Mouse (Mus musculus): ENCODE results near the gene Aagab.
A peak's percentile ranks its signal among the peaks of the same experiment; 100 is the strongest.

Aagab gene

DNA sequence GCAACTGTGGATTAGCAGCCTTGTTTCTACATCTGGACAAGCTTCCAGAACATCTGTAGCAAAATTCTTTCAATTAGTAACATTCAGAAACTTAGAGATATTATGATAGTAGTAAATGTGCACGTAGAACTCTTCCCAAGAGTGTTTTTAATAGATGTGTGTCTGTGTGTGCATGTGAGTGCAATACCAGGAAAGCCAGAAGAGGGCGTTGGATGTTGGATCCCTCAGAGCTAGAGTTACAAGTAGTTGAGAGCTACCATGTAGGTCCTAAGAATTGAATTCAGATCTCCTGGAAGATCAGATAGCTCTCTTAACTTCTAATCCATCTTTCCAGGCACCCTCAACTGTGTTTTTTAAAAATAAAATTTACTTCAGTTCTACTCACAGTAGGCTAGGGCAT is 4.1 kb downstream of the Aagab start:
- no peak for DNase-seq (ENCODE audit: low read depth in 1 of 2, low spot score in 2 of 2)

DNA sequence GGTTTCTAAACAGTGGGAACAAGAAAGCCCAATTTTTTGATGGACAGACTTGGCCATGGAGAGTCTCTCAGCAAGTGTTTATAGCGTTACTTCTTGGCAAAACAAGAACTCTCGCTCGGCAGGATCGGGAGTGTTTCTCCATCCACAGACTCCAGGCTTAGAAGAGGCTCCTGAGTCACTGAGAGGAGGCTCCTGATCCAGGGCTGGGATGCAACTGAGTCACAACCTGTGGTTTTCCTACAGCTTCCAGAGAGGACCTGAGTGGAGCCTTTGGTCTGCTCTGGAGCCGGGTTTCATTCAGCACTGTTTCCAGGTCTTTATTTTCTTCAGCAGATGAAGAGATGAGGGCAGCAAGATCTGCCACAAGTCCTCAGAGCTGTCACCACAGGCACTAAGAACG is 5.5 kb downstream of the Aagab start:
- DNase-seq (ENCODE audit: low read depth in 1 of 2, low spot score in 2 of 2): no peak

DNA sequence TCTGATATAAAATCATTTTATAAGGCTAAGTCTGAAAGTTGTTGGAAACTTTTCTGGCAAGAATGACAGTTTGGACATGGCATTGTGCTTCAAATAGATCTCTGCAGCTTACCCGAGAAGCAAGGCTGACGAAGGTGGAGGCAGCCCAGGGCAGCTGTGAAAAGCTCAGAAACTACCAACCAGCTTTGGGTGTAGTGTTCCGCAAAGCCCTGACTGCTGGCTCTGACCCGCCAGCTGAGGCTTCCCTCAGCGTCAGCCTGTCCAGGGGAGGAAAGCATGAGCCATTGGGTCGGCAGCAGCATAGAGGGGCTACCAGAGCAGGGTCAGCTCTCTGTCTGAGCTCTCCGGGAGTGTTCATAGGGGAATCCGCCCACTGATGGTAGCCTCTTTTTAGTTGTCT is 6.8 kb downstream of the Aagab start:
- DNase-seq (ENCODE audit: low read depth in 1 of 2, low spot score in 2 of 2): no peak

DNA sequence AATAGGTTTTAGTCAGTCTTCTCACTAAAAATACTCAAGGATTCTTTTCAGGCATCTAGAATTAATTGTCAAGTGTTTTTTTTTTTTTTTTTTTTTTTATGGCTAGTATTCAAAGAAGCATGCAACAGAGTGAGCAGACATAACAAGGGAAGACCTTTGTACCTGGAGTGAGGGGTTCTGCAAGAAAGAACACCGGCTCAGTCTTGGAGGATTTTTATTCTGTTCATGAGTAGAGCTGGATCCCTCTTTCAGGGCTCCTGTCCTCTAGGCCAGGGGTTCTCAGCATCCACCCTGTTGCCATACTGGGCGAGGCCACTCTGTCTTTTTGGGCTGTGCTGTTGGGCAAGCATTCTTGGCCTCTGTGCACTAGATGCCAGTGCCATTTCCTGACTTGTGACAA is 7.3 kb downstream of the Aagab start:
- DNase-seq (ENCODE audit: low read depth in 1 of 2, low spot score in 2 of 2): no peak

DNA sequence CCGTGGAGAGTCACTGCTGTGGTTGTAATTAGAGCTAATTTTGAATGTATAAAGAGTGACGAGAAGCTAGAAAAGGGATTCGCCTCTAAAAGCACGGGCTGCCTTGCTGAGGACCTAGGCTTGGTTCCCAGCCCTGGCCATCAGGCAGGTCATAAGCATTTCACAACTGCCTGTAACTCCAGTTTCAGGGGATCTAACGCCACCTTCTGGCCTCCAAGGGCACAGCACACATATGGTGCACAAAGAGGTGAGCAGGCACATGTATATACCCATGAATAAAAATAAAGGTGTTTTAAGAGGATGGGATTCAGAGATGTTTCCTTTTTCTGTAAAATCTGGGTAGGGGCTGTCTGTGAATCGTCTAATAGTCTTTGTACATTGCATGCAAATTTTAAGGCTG is 7.8 kb downstream of the Aagab start:
- DNase-seq (ENCODE audit: low read depth in 1 of 2, low spot score in 2 of 2): no peak

DNA sequence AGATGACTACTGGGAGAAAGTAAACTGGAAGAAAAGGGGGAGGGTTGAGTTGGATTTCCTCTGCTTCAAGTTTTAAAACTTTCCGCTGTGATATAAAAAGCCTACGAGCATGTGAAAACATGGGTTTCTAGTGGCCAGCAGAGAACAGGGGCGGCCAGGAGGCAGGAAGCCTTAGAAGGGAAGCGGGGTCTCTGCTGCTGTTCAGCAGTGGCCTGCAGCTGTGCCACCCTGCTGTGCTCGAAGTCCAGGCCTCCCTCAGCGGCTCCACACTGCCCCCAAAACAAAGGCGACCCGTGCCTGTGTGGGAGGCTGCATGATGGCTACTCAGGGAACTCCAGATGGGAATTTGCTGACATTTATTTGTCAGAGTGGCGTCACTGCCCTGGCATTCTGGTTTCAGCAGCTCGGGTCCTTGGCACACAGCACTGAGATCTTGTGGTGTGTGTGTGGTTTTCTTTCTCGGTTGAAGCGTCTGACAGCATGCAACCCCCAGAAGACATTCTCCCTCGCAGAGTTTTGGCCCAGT is 8.4 kb downstream of the Aagab start:
- DNase-seq (ENCODE audit: low read depth in 1 of 2, low spot score in 2 of 2): no peak

DNA sequence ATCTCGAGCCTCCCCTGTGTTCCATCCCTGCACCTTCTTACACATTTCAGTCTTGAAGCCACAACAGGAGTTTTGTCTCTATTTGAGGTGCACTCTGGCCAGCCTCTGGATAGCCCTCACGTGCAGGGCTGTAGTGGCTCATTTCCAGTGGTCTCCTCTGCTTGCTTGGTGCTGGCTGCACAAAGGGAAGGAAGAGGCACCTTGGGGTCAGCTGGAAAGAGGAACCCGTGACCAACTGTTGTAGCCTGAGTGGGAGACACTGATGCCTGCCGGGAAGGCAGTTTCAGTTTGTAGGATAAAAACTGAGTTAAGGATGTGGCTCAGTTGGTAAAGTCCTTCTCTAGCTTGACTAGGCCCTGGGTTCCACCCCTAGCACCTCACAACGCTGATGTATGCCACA is 9.5 kb downstream of the Aagab start:
- DNase-seq (ENCODE audit: low read depth in 1 of 2, low spot score in 2 of 2): no peak

DNA sequence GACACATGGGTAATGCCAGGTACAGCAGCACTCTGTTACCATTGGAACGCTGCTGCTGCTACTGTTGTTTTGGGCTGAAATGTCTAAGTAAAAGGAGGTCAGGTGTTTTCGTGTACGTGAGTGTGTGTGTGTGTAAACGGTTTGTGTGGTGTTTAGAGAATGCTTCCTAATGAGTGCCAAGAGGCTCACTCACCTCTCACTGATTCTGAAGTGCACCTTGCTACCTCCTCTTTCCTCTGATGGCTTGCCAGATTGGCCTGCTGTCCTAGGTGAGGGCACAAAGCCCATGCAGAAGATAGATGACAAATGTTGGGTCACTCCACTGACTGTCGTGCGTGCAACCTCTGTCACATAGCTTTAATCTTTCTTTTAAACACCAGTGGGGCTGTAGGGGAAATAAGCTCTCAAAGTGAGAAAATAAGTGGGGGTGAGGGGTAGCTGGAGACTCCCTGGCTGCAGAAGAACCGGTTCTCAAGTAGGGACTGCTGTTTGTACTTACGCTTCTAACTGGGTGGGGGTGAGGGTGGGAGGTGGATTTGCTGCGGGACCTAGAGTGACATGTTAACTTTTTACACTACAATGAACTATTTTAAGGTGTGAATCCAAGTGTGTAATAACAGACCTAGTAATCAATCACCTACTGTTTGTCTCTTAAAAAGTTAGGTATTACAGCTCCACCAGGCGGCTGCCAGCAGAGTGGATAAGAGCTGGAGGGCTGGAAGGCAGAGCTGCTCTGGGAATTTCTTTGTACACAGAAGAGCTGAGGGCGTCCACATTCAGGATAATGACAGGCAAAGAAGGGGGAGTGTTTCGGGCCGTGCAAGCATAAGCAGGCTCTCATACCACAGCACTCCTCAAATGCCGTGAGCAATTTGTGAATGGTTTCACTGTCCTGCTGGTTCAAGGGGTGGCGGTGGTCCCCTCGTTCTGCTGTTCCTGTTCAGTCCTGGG is 10.4 kb downstream of the Aagab start:
- DNase-seq (ENCODE audit: low read depth in 1 of 2, low spot score in 2 of 2): no peak

DNA sequence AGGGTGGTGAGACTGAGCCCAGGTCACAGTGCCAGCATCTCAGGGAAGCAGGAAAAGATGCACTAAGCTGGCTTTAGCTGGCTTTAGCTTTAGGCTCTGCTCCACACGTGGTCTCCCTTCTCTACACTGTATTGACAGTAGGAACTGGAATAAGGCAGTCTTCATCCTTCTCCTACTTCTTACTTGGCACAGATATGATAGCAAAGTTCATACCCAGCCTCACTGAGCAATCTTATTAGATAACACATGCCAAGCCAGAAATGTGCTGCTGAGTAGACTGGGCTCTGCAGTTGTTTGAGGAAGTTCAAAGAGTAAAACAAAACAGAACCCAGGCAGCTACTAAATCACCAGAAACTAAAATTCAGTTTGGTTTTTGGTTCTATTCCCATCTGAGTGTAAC is 11.1 kb downstream of the Aagab start:
- DNase-seq (ENCODE audit: low read depth in 1 of 2, low spot score in 2 of 2): no peak

DNA sequence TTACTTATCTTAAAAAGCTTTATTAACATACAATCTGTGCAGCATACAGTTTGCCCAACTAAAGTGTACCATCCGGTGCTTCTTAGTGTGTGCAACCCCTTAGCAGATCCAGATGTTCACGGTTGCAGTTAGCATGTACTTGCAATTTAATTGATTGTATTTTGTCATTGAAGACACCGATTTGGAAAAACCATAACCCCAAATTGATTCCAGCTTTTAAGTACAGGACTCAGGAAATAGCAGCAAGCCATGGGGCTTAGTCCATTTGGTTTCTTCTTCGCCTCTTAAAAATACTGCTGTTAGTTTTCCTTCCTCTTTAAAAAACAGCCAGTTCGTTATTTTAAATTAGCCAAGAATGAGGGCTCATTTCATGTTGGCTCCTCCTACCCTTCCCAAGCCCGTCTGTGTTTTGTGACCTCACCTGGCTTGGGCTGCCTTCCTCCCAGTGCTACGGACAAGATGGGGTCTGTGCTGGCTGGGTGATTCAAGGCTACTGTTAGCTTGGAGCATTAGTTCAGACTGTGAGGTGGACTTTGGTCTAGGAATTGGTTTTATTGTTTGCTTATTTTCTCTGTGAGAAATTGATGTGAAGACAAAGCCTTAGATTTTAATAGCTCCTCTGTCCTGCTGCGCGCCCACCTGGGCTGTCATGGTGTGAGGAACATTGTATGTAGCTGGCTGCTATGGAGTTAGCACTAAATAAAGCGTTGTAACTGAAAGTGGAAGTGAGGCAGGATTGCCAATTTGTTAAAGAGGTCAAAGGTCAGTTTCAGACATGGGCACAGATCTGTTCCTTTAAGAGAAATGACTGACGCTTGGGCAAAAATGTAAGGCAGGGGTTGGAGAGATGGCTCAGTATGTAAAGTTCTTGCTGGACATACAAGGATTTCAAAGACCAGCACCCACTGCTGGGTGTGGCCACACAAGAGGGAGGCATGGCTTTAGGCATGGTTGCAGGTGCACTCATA is 11.8 kb downstream of the Aagab start:
- no peak for DNase-seq (ENCODE audit: low read depth in 1 of 2, low spot score in 2 of 2)

DNA sequence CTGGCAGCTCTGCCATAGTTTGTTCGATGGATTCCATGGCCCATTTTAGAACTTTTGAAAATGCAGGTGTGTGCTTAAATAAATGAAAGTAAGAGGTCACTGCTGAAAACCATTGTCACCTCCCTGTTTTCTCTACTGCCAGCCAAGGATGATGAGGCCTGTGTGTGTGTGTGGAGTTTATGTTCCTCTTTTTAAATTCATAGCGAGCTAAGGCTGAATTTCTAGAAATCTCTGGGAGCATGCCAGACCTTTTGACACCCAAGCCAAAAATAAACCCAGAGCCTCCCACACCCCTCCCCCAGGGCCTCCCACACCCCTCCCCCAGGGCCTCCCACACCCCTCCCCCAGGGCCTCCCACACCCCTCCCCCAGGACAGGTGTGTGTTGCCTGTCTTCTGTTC is 15.5 kb downstream of the Aagab start:
- DNase-seq (ENCODE audit: low read depth in 1 of 2, low spot score in 2 of 2): no peak

DNA sequence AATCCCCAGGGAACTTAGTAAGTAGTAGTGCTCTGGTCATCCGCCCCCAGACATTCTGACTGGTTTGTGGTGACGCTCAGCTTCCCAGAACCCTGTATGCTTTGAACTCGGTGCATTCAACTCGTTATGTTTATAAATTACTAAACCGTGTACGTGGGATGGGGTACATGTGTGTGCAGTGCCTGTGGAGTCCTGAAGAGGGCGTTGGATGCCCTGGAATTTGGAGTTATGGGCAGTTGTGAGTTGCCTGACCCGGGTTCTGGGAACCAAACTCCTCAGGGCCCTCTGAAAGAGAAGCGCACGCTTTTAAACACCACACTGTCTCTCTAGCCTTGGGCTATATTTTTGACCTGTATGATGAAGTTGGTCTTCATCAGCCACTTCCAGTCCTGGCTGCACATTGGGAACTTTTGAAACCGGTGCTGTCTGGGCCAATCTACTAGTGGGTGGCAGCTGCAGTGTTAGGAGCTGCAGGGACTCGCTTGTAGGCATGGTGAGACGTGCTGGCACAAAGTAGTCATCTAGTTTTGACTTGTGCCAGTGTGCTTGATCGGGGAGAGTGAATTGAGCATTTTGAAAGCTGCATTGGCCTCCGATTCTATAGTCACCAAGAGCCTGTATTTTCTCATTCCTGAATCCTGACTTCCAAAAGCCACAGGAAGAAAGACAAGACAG is 21.6 kb downstream of the Aagab start:
- no peak for DNase-seq (ENCODE audit: low read depth in 1 of 2, low spot score in 2 of 2)

DNA sequence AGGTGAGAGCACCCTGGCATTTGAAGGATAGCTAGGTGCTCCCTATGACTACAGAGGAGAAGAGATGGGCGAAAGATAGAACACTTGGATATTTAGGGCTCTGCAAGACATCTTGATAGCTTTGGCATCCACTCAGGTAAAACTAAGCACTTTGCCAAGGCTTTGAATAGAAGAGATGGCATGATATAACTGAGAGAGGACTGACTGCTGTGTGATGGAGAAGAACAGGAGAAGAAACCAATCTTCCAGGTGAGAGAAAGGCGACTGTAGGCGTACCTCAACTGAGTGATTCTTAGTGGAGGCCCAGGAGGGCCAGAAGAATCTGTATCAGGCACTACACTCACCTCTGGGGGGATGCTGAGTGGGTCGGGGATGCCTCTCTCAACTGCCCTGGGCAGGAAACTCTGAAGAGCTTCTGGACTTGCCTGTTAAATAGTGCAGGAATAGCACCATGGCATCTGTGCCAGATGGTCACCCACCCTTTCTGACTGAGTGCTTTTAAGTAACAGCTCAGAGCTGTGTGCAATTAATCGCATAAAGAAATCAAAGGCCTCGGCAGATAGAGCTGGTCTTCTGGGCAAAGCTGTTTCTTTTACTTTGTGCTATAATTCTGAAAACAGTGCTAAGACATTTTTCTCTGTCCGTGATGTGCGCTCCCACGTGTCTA is 22.8 kb downstream of the Aagab start:
- no peak for DNase-seq (ENCODE audit: low read depth in 1 of 2, low spot score in 2 of 2)

DNA sequence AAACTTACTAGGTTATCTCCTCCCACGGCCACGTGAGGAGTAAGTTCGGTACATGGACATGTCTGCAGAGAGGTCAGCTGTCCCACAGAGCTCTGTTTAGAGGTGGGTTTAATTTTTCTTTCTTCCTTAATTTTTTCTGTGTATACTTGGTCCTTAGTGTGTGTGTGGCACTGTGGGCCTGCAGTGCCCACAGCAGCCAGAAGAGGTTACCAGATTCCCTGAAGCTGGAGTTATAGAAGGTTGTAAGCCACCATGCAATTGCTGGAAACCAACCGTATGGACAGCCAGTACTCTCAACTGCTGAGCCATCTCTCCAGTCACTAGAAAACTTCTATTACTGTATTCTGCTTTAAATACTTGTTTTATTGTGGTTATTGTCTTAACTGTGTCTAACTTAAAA is 29.6 kb downstream of the Aagab start:
- no peak for DNase-seq (ENCODE audit: low read depth in 1 of 2, low spot score in 2 of 2)

DNA sequence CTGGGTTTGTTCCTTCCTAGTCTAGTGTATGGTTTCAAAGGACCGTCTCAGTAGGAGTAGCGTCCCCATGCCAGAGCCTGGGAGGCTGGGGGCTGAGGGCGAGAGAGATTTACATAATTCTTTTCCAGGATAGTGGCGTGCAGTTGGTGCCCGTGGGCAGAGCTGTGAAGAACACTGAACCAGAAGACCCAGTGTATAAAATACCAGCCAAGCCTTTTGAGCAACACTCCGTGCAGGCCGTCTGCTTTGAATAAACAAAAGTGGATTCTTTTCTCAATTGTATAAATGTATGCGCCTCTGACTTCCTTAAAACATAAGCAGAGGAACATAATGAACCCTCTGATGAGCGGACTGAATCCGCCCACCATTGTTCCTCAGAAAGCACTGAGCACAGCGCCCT is 30.5 kb downstream of the Aagab start:
- no peak for DNase-seq (ENCODE audit: low read depth in 1 of 2, low spot score in 2 of 2)

DNA sequence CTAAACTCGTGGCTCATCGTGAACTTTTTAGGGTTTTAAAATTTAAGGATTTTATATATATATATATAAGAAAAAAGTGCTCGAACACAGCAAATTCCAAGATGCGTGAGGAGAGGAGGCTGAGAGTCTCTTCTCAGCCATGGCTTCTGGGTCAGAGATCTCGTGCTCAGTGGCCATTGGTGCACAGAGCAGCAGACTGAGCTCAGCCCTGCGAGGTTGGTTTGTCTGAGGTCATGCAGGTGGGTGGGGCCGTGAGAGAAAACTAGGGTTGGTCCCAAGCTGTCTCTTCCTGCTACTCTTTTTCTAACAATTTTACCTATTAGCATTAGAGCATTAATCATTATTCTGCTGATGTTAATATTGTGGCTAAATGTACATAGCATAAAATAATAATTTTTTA is 30.9 kb downstream of the Aagab start:
- no peak for DNase-seq (ENCODE audit: low read depth in 1 of 2, low spot score in 2 of 2)

DNA sequence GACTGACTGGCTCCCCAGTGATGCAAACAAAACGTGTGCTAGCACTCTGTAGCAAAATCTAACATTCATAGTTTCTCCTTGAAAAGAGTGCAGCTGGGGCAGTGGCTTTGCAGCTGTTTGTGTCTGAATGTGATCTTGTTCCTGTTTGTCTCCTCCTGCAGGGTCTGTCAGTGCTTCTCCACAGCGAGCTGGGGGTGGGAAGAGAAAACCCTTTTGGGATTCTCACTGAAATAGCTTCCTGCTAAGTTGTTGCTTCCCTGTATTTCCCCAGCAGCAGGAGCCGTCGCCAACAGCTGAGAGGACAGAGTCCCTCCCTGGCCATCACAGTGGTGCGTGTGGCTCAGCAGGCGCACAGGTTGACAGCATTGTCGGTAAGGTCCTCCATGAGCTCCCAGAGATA is 33.7 kb downstream of the Aagab start:
- DNase-seq (ENCODE audit: low read depth in 1 of 2, low spot score in 2 of 2): no peak

DNA sequence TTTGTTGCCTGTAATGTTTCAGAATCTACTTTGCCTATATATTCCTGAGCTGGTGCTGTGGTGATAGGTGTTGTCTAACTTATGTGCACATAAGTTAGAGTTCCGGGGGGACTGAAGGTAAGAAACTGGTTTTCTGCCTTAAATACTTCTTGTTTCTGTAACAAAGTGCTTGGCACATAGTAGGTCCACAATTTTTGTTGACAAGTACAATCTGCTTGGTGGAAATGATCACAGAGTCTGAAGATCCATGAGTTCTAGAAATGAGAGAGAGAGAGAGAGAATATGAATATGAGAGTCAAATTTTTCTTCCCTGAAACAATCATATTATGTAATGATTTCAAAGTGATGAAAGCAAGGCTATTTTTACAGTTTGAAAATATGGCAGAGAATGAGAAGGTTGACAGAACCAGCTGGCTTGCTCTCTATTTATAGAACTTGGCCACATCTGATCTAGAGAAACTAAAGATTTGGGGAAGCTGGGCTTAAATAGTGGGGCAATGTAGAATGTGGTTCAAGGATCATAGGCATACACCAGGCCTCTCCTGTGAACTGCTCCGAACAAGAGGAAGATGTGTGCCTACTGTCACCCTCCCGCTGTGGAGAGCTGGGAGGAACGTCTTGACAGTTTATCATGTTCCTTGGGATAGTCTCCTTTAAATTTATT is 39.7 kb downstream of the Aagab start:
- peak; percentile 14 to 17 for DNase-seq (ENCODE audit: low read depth in 1 of 2, low spot score in 2 of 2)

DNA sequence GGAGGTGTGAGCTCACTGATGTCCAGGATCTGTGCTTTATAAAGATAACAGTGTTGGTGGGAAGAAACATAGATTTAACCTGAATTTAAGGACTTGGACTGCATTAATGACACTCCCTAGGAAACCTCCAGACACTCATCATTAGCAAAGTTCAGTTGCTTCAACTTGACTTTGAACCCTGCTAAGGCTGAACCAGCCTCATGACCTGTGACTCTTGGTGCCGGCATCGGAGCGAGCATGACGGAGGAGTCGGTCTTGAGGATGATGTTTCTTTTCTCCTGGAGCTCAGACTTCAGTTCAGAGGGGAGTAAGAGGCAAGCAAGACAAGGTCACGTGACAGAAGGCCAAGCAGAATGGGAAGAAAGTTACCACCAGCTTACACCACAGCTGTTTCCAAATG is 41.6 kb downstream of the Aagab start:
- no peak for DNase-seq (ENCODE audit: low read depth in 1 of 2, low spot score in 2 of 2)

DNA sequence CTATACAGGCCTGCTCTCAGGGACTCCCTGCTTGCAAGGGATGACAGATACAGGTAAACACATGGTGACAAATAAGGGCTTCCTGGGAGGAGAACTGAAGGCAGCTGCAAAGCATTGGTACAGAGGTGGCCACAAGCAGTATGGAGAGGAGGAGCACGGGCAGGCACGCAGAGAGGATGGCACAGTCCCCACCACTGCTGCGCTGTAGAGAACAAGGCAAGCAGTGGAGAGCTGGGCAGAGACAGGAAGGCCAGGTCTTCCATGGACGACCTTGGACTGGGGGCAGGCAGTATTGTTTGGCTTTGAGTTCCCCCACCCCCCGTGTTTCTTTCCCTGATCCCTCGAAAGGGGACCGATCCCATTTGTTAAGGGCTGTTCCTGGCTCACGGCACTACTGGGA is 42.6 kb downstream of the Aagab start:
- DNase-seq (ENCODE audit: low read depth in 1 of 2, low spot score in 2 of 2): no peak

Measured in monocyte, adult 2 months (primary cell).